Mouse (Mus musculus): ENCODE data around the gene Grik4. TPM values are rescaled to one million over a fixed set of nuclear protein-coding genes. Genes with fewer than 3 reads are reported as not detected.

Grik4 gene
- polyA plus RNA-seq, 1 experiment from 2014 or later = 0.57 TPM

GRCm38 (mm10) chr9:42573616-42574350 lies 370.5 kb downstream of the Grik4 start:
- Histone ChIP-seq H3K4me3 (replicated peaks; ENCODE audit: low read length) (no peak overlapping the region), H3K36me3 (ENCODE audit: control insufficient read depth, insufficient read depth, low read length) (no peaks in the 10 kb centered on the region), H3K27ac (ENCODE audit: low read length) (no peak overlapping the region), H3K9ac (ENCODE audit: low read length) (no peak overlapping the region), H3K4me1 (ENCODE audit: control insufficient read depth, insufficient read depth, low read length) (no peaks in the 10 kb centered on the region), H3K9me3 (replicated peaks; ENCODE audit: control insufficient read depth, low read length) (no peaks in the 10 kb centered on the region), H3K4me2 (ENCODE audit: low read depth, low read length) (no peak overlapping the region), H3K27me3 (ENCODE audit: control insufficient read depth, insufficient read depth, low read length) (no peaks in the 10 kb centered on the region)
- ATAC-seq (ENCODE audit: insufficient read depth, low FRiP score) = no peak
- 55% methylated on average over 14 of the region's 14 CpGs for WGBS

DNA sequence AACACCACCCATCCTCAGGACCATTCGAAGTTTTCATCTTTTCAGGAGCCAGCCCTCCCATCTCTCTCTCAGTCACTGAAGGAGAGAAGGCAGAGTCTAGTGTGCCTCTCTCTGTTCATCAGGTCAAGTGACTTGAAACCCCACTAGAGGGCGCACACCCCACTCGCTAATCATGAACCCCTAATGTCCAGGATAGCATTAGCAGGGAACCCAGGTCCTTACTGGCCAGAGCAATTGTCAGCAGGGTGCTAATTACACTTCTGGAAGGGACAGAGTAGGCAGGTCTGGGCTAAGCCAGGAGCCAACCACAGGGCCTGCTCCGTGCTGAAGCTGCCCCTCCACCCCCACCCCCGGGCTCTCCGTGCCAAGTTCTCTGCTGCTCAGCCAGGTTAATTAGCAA lies 371.1 kb downstream of the Grik4 start:
- ATAC-seq (ENCODE audit: insufficient read depth, low FRiP score) = peak; percentile 61; the same call in 1 of the 2 replicates
- no peaks in the 10 kb centered on the region for H3K9me3 ChIP-seq (replicated peaks; ENCODE audit: control insufficient read depth, low read length)
- H3K27me3 ChIP-seq (ENCODE audit: control insufficient read depth, insufficient read depth, low read length) = no peaks in the 10 kb centered on the region
- H3K4me3 ChIP-seq (replicated peaks; ENCODE audit: low read length) = no peak overlapping the region
- 5% methylated on average over 6 of the region's 6 CpGs for WGBS
- H3K27ac ChIP-seq (ENCODE audit: low read length) = no peak overlapping the region
- H3K9ac ChIP-seq (ENCODE audit: low read length) = no peak overlapping the region
- H3K4me1 ChIP-seq (ENCODE audit: control insufficient read depth, insufficient read depth, low read length) = no peaks in the 10 kb centered on the region
- H3K36me3 ChIP-seq (ENCODE audit: control insufficient read depth, insufficient read depth, low read length) = no peaks in the 10 kb centered on the region
- no peak overlapping the region for H3K4me2 ChIP-seq (ENCODE audit: low read depth, low read length)

GRCm38 (mm10) chr9:42565921-42566320 lies 378.4 kb downstream of the Grik4 start:
- no peaks in the 10 kb centered on the region for H3K27me3 ChIP-seq (ENCODE audit: control insufficient read depth, insufficient read depth, low read length)
- H3K9ac ChIP-seq (ENCODE audit: low read length) = no peak overlapping the region
- no peak overlapping the region for H3K27ac ChIP-seq (ENCODE audit: low read length)
- H3K4me1 ChIP-seq (ENCODE audit: control insufficient read depth, insufficient read depth, low read length) = no peaks in the 10 kb centered on the region
- no peak overlapping the region for H3K4me3 ChIP-seq (replicated peaks; ENCODE audit: low read length)
- H3K36me3 ChIP-seq (ENCODE audit: control insufficient read depth, insufficient read depth, low read length) = no peaks in the 10 kb centered on the region
- no peaks in the 10 kb centered on the region for H3K9me3 ChIP-seq (replicated peaks; ENCODE audit: control insufficient read depth, low read length)
- no peak overlapping the region for H3K4me2 ChIP-seq (ENCODE audit: low read depth, low read length)
- 83% methylated on average over 4 of the region's 4 CpGs for WGBS
- no peak for ATAC-seq (ENCODE audit: insufficient read depth, low FRiP score)

DNA sequence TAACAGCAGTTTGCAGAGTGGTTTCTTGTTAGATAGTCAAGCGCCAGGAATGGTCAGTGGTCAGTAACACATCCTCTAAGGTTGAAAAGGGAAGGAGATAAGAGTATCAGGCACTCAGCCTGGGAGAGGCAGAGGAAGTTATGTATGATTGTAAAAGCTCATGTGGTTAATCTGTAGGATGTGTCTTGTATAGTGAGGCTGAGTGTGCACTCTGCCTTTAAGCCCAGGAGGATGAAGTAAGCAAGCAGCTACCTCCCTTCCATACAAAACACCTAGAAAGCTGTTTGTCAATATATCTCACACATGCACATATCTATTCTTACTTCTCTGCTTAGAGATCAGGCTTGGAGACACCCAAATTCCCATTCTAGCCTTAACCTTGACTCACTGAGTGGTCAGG lies 389.1 kb downstream of the Grik4 start:
- WGBS = 76% methylated on average over 1 of the region's 1 CpGs
- Histone ChIP-seq H3K4me1 (ENCODE audit: control insufficient read depth, insufficient read depth, low read length) (no peaks in the 10 kb centered on the region), H3K9ac (ENCODE audit: low read length) (no peak overlapping the region), H3K27me3 (ENCODE audit: control insufficient read depth, insufficient read depth, low read length) (no peaks in the 10 kb centered on the region), H3K9me3 (replicated peaks; ENCODE audit: control insufficient read depth, low read length) (no peaks in the 10 kb centered on the region), H3K4me3 (replicated peaks; ENCODE audit: low read length) (no peak overlapping the region), H3K4me2 (ENCODE audit: low read depth, low read length) (no peak overlapping the region), H3K36me3 (ENCODE audit: control insufficient read depth, insufficient read depth, low read length) (no peaks in the 10 kb centered on the region), H3K27ac (ENCODE audit: low read length) (no peak overlapping the region)
- ATAC-seq (ENCODE audit: insufficient read depth, low FRiP score) = no peak

DNA sequence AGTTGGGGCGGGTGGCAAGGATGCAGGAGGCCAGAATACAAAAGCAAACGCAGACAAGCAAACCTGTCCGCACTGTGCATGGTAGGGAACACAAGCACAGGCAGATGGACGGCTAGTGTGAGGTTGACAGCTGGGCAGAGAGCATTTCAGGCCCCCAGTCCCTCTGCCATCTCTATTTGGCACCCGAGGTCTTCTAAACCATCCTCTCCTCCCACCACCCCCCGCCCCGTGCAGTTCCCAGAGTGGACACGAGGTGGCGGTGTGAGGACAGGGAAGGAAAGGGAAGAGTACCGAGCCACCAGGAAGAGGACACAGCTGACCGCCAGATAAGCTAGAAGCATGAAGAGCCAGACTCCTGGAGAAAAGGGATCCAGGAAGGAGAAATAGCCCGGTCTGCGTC lies 394.2 kb downstream of the Grik4 start:
- H3K9me3 ChIP-seq (replicated peaks; ENCODE audit: control insufficient read depth, low read length) = no peaks in the 10 kb centered on the region
- no peaks in the 10 kb centered on the region for H3K4me1 ChIP-seq (ENCODE audit: control insufficient read depth, insufficient read depth, low read length)
- no peaks in the 10 kb centered on the region for H3K36me3 ChIP-seq (ENCODE audit: control insufficient read depth, insufficient read depth, low read length)
- H3K4me2 ChIP-seq (ENCODE audit: low read depth, low read length) = no peak overlapping the region
- H3K27me3 ChIP-seq (ENCODE audit: control insufficient read depth, insufficient read depth, low read length) = no peaks in the 10 kb centered on the region
- H3K27ac ChIP-seq (ENCODE audit: low read length) = no peak overlapping the region
- H3K4me3 ChIP-seq (replicated peaks; ENCODE audit: low read length) = no peak overlapping the region
- no peak overlapping the region for H3K9ac ChIP-seq (ENCODE audit: low read length)
- WGBS = 17% methylated on average over 13 of the region's 13 CpGs
- 0 out of 2 replicates have a peak, but pooled peaks have one; percentile 13 for ATAC-seq (ENCODE audit: insufficient read depth, low FRiP score)

DNA sequence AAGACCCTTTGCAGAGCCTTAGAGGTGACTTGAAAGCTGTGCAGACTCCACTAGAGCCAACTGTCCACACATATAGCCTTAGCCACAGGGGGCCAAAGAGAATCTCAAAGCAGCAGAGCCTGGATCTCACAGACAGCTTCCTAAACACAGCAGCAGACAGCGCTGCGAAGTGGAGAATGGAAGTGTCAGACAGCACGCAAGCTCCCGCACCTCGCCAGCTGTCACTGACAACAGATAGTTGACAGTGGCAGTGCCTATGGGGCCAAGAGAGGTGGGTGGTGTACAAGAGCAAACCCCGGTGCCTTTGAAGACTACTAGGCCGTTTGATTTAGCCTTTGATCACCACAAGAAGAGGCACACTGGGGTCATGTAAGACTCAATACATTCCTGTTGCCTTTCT lies 395.3 kb downstream of the Grik4 start:
- H3K4me1 ChIP-seq (ENCODE audit: control insufficient read depth, insufficient read depth, low read length) = no peaks in the 10 kb centered on the region
- no peaks in the 10 kb centered on the region for H3K27me3 ChIP-seq (ENCODE audit: control insufficient read depth, insufficient read depth, low read length)
- no peak overlapping the region for H3K4me3 ChIP-seq (replicated peaks; ENCODE audit: low read length)
- no peaks in the 10 kb centered on the region for H3K9me3 ChIP-seq (replicated peaks; ENCODE audit: control insufficient read depth, low read length)
- WGBS = 52% methylated on average over 7 of the region's 7 CpGs
- no peak overlapping the region for H3K27ac ChIP-seq (ENCODE audit: low read length)
- no peak overlapping the region for H3K9ac ChIP-seq (ENCODE audit: low read length)
- no peak overlapping the region for H3K4me2 ChIP-seq (ENCODE audit: low read depth, low read length)
- no peaks in the 10 kb centered on the region for H3K36me3 ChIP-seq (ENCODE audit: control insufficient read depth, insufficient read depth, low read length)
- ATAC-seq (ENCODE audit: insufficient read depth, low FRiP score) = no peak

GRCm38 (mm10) chr9:42544521-42544920 lies 399.8 kb downstream of the Grik4 start:
- ATAC-seq (ENCODE audit: insufficient read depth, low FRiP score) = no peak
- Histone ChIP-seq H3K4me1 (ENCODE audit: control insufficient read depth, insufficient read depth, low read length) (no peaks in the 10 kb centered on the region), H3K27ac (ENCODE audit: low read length) (no peak overlapping the region), H3K4me3 (replicated peaks; ENCODE audit: low read length) (no peak overlapping the region), H3K9me3 (replicated peaks; ENCODE audit: control insufficient read depth, low read length) (no peaks in the 10 kb centered on the region), H3K9ac (ENCODE audit: low read length) (no peak overlapping the region), H3K27me3 (ENCODE audit: control insufficient read depth, insufficient read depth, low read length) (no peaks in the 10 kb centered on the region), H3K36me3 (ENCODE audit: control insufficient read depth, insufficient read depth, low read length) (no peaks in the 10 kb centered on the region), H3K4me2 (ENCODE audit: low read depth, low read length) (no peak overlapping the region)
- WGBS = 83% methylated on average over 10 of the region's 10 CpGs

DNA sequence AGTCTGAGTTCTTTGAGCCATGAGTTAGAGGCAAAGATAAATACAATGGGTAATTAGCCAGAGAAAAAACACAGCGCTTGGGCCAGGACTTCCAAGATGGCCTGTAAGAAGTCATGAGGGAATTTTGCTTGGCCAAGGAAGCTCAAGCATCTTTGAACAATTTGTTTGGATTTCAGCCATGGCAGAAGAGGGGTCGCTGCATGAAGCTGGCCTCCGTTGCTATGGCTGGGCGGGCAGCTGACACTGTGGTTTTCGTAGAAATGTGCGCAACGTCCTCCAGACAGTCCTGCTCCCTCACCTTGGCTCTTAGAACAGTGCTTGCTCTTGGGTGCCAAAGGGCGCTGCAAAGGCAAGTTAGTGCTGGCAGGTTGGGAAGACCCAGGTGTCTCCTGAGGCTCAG lies 410.8 kb downstream of the Grik4 start:
- 0 out of 2 replicates have a peak, but pooled peaks cover 4% of the 10 kb centered on the region for H3K4me1 ChIP-seq (ENCODE audit: control insufficient read depth, insufficient read depth, low read length)
- no peaks in the 10 kb centered on the region for H3K27me3 ChIP-seq (ENCODE audit: control insufficient read depth, insufficient read depth, low read length)
- no peak overlapping the region for H3K4me3 ChIP-seq (replicated peaks; ENCODE audit: low read length)
- no peak overlapping the region for H3K4me2 ChIP-seq (ENCODE audit: low read depth, low read length)
- no peak overlapping the region for H3K27ac ChIP-seq (ENCODE audit: low read length)
- H3K9me3 ChIP-seq (replicated peaks; ENCODE audit: control insufficient read depth, low read length) = no peaks in the 10 kb centered on the region
- no peak overlapping the region for H3K9ac ChIP-seq (ENCODE audit: low read length)
- H3K36me3 ChIP-seq (ENCODE audit: control insufficient read depth, insufficient read depth, low read length) = no peaks in the 10 kb centered on the region
- ATAC-seq (ENCODE audit: insufficient read depth, low FRiP score) = no peak
- 81% methylated on average over 8 of the region's 8 CpGs for WGBS

DNA sequence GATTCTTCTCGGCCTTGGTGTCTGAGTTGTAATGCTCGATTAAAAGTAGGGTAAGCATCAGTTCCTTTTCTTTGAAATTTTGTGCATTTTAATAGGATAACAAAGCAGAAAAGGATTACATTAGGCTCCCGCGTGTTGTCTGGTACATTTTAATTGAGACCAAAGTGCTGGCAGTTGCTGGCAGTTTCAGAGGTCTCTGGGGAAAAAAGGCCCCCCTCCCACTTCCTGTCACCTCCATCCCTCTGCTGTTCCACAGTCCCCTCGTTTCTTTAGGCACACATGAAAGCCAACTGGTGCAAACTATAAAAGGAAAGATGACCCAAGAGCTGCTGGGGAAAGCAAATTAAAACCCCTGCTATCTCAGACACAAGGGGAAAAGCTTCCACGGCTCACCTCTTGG lies 411.3 kb downstream of the Grik4 start:
- Histone ChIP-seq H3K36me3 (ENCODE audit: control insufficient read depth, insufficient read depth, low read length) (no peaks in the 10 kb centered on the region), H3K27me3 (ENCODE audit: control insufficient read depth, insufficient read depth, low read length) (no peaks in the 10 kb centered on the region), H3K4me3 (replicated peaks; ENCODE audit: low read length) (no peak overlapping the region), H3K27ac (ENCODE audit: low read length) (no peak overlapping the region), H3K9me3 (replicated peaks; ENCODE audit: control insufficient read depth, low read length) (no peaks in the 10 kb centered on the region), H3K9ac (ENCODE audit: low read length) (no peak overlapping the region), H3K4me1 (ENCODE audit: control insufficient read depth, insufficient read depth, low read length) (0 out of 2 replicates have a peak, but pooled peaks cover 4% of the 10 kb centered on the region), H3K4me2 (ENCODE audit: low read depth, low read length) (no peak overlapping the region)
- no peak for ATAC-seq (ENCODE audit: insufficient read depth, low FRiP score)
- 29% methylated on average over 6 of the region's 6 CpGs for WGBS
